Comparison of ENCODE assay signal across 15 mouse cellular contexts in the genomic region with DNA sequence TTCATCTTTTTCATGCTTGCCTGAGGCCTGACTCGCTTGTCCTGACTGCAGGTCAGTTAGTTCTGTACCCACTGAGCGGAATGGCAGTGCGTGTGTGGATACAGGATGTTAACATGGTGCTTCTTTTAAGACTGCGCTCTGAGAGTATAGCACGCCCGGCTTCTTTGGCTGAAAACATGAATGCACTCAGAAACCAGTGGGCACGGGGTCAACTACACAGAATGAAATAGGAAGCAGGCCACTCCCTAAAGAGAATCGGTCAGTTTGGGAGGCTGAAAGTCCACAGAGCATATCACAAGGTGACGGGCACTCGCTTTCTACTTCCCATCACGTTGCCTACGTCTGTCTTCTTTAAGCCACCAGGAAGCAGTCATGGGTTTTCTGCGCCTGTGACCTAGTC.
"Had no signal": no experiment of that assay in that cellular context is flagged by ENCODE, and none has a peak within 500 bp of the region (broad histone marks: within the 10 kb centered on the region; RNA-seq: fewer than 3 reads in every experiment).

No protein-coding gene starts in this region.

- H3K4me1 ChIP-seq: neural tube, embryonic 12.5 days had no signal

- DNase-seq: kidney, adult 2 months; lung, adult 18-20 months; lung, postnatal 10 days; lung, postnatal 36 days; midbrain, embryonic 14.5 days; thymus, postnatal 25 days had no signal

- ATAC-seq: intestine, postnatal 0 days; liver, embryonic 12.5 days had no signal

- H3K4me3 ChIP-seq: liver, embryonic 12.5 days; liver, embryonic 15.5 days; lung, embryonic 15.5 days; midbrain, embryonic 10.5 days; neural tube, embryonic 12.5 days; neural tube, embryonic 15.5 days had no signal

- H3K27me3 ChIP-seq: liver, embryonic 12.5 days; liver, embryonic 15.5 days; lung, embryonic 15.5 days; megakaryocyte, embryonic 14.5 days; neural tube, embryonic 12.5 days; neural tube, embryonic 15.5 days had no signal

- H3K27ac ChIP-seq: kidney, postnatal 0 days; liver, embryonic 12.5 days; liver, embryonic 15.5 days; lung, embryonic 15.5 days; midbrain, embryonic 10.5 days; neural tube, embryonic 12.5 days; neural tube, embryonic 15.5 days had no signal

- H3K4me2 ChIP-seq: liver, embryonic 12.5 days; liver, embryonic 15.5 days; lung, embryonic 15.5 days; neural tube, embryonic 12.5 days; neural tube, embryonic 15.5 days had no signal

- H3K36me3 ChIP-seq: liver, embryonic 12.5 days; liver, embryonic 15.5 days; lung, embryonic 15.5 days; midbrain, embryonic 10.5 days; neural tube, embryonic 12.5 days; neural tube, embryonic 15.5 days had no signal

- H3K9me3 ChIP-seq: liver, embryonic 12.5 days; liver, embryonic 15.5 days; lung, embryonic 15.5 days; megakaryocyte, embryonic 14.5 days; midbrain, embryonic 10.5 days; neural tube, embryonic 12.5 days; neural tube, embryonic 15.5 days had no signal

- H3K9ac ChIP-seq: liver, embryonic 12.5 days; liver, embryonic 15.5 days; lung, embryonic 15.5 days; neural tube, embryonic 12.5 days; neural tube, embryonic 15.5 days had no signal
